In genomic region chr1:183296877-183297383, GRCm38 (mm10) we compare ENCODE assay signal across 8 mouse cellular contexts. TPM values are rescaled to one million over a fixed set of nuclear protein-coding genes. Genes with fewer than 3 reads are reported as not detected.
DNase-seq lines count a peak whose midpoint lies in the region; ATAC-seq and TF ChIP-seq lines count a peak whose summit lies in the region.

TSS of gene Brox (minus strand) at chr1:183297269.

- WGBS in cerebellum, adult 2 months, result 1% methylated on average over 39 of the region's 39 CpGs
- WGBS in forebrain, postnatal 0 days, result 3% methylated on average over 39 of the region's 39 CpGs
- under 1% methylated on average over 39 of the region's 39 CpGs for WGBS in lung, embryonic 15.5 days

- peaks cover 0 to 6% of the 10 kb centered on the region in 2 experiments; a peak in 2 of 4 replicates for H3K36me3 ChIP-seq in MEL (ENCODE audit: control insufficient read depth in 1 of 2, insufficient read depth in 2 of 2, low read length in 2 of 2)
- H3K36me3 ChIP-seq in forebrain, postnatal 0 days (ENCODE audit: insufficient read depth), result peaks cover 18% of the 10 kb centered on the region
- peaks cover 17% of the 10 kb centered on the region for H3K36me3 ChIP-seq in lung, embryonic 15.5 days

- peak; percentile 94 for DNase-seq in MEL (ENCODE audit: low read depth, low spot score)
- peak; percentile 93 to 96 for DNase-seq in cerebellum, adult 2 months
- peak; percentile 95 for DNase-seq in forebrain, postnatal 0 days
- peak; percentile 98 for DNase-seq in heart, postnatal 4 days
- DNase-seq in layer of hippocampus, adult 8-10 months (ENCODE audit: low spot score in 2 of 2), result peak; percentile 87 to 91
- DNase-seq in ovary, adult 18-20 months (ENCODE audit: low spot score), result peak; percentile 85
- DNase-seq in thymus, postnatal 0 days (ENCODE audit: low spot score), result peak; percentile 92

- TF ChIP-seq CTCF in MEL (IDR thresholded peaks at IDR 0.05 in 2 of 3, conservative IDR thresholded peaks at IDR 0.05 in 1 of 3; ENCODE audit: control insufficient read depth in 1 of 3, insufficient read depth in 1 of 3, low read depth in 2 of 3, low read length in 3 of 3, poor library complexity in 1 of 3, severe bottlenecking in 1 of 3), result no peak
- TF ChIP-seq CTCF in cerebellum, adult 2 months (IDR thresholded peaks at IDR 0.05; ENCODE audit: borderline replicate concordance, insufficient read depth, low read depth, low read length), result no peak
- no peak for TF ChIP-seq CTCF in forebrain, postnatal 0 days (IDR thresholded peaks at IDR 0.05; ENCODE audit: low read depth)

- no peak for TF ChIP-seq RAD21 in MEL (IDR thresholded peaks at IDR 0.05; ENCODE audit: low read depth, low read length)

- no peaks in the 10 kb centered on the region for H3K27me3 ChIP-seq in MEL (ENCODE audit: control insufficient read depth in 1 of 2, insufficient read depth in 2 of 2, low read length in 2 of 2)
- no peaks in the 10 kb centered on the region for H3K27me3 ChIP-seq in cerebellum, adult 2 months (ENCODE audit: control insufficient read depth, insufficient read depth, low read length)
- H3K27me3 ChIP-seq in forebrain, postnatal 0 days (ENCODE audit: insufficient read depth, low read length), result no peaks in the 10 kb centered on the region
- H3K27me3 ChIP-seq in lung, embryonic 15.5 days, result no peaks in the 10 kb centered on the region

- no peaks in the 10 kb centered on the region for H3K9me3 ChIP-seq in MEL (replicated peaks; ENCODE audit: insufficient read depth, low read length)
- no peaks in the 10 kb centered on the region for H3K9me3 ChIP-seq in forebrain, postnatal 0 days (ENCODE audit: low read length)
- no peaks in the 10 kb centered on the region for H3K9me3 ChIP-seq in lung, embryonic 15.5 days

- no peaks in the 10 kb centered on the region for H3K4me1 ChIP-seq in MEL (ENCODE audit: control insufficient read depth in 1 of 2, insufficient read depth in 2 of 2, low read length in 2 of 2)
- no peaks in the 10 kb centered on the region for H3K4me1 ChIP-seq in cerebellum, adult 2 months (ENCODE audit: control insufficient read depth, insufficient read depth, low read length)
- no peaks in the 10 kb centered on the region for H3K4me1 ChIP-seq in forebrain, postnatal 0 days (ENCODE audit: insufficient read depth)
- no peaks in the 10 kb centered on the region for H3K4me1 ChIP-seq in lung, embryonic 15.5 days

- peak within 1 kb of the TSS; percentile 74 to 94 for H3K4me3 ChIP-seq in MEL (ENCODE audit: control insufficient read depth in 1 of 2, insufficient read depth in 1 of 2, low read depth in 2 of 2, low read length in 2 of 2)
- H3K4me3 ChIP-seq in cerebellum, adult 2 months (replicated peaks; ENCODE audit: insufficient read depth, low read depth, low read length), result peak within 1 kb of the TSS; percentile 99
- H3K4me3 ChIP-seq in forebrain, postnatal 0 days (ENCODE audit: low read depth, low read length), result peak within 1 kb of the TSS; percentile 53
- peak within 1 kb of the TSS; percentile 51 for H3K4me3 ChIP-seq in lung, embryonic 15.5 days

- peak within 1 kb of the TSS; percentile 50 for H3K4me2 ChIP-seq in forebrain, postnatal 0 days (ENCODE audit: low read depth)
- H3K4me2 ChIP-seq in lung, embryonic 15.5 days, result peak within 1 kb of the TSS; percentile 57

- H3K9ac ChIP-seq in MEL (ENCODE audit: control insufficient read depth, low read depth, low read length, poor library complexity, severe bottlenecking), result peak within 1 kb of the TSS; percentile 72
- H3K9ac ChIP-seq in forebrain, postnatal 0 days, result peak within 1 kb of the TSS; percentile 61
- H3K9ac ChIP-seq in lung, embryonic 15.5 days, result peak within 1 kb of the TSS; percentile 50

- peak in 1 of 2 experiments; percentile 83; a peak in 2 of 4 replicates for TF ChIP-seq POLR2A in MEL (IDR thresholded peaks at IDR 0.05; ENCODE audit: control insufficient read depth in 1 of 2, insufficient read depth in 1 of 2, low read depth in 1 of 2, low read length in 2 of 2, poor library complexity in 1 of 2)
- peak; percentile 62; the same call in 1 of the 2 replicates for TF ChIP-seq POLR2A in cerebellum, adult 2 months (IDR thresholded peaks at IDR 0.05; ENCODE audit: borderline replicate concordance, insufficient read depth, low read length)

- no peak for TF ChIP-seq EP300 in MEL (IDR thresholded peaks at IDR 0.05; ENCODE audit: low read depth in 1 of 2, low read length in 2 of 2)

- ATAC-seq in forebrain, postnatal 0 days, result peak; percentile 96
- ATAC-seq in lung, embryonic 15.5 days (ENCODE audit: borderline replicate concordance, extremely low read depth, low FRiP score, low TSS enrichment), result peak; percentile 90

- peak within 1 kb of the TSS; percentile 68 for H3K27ac ChIP-seq in MEL (ENCODE audit: control insufficient read depth, low read depth, low read length)
- peak within 1 kb of the TSS; percentile 96 for H3K27ac ChIP-seq in cerebellum, adult 2 months (ENCODE audit: insufficient read depth, low read length)
- peak within 1 kb of the TSS; percentile 65 for H3K27ac ChIP-seq in forebrain, postnatal 0 days (ENCODE audit: low read depth, low read length)
- H3K27ac ChIP-seq in lung, embryonic 15.5 days, result peak within 1 kb of the TSS; percentile 80

- peaks cover 10% of the 10 kb centered on the region; the same call in 1 of the 2 replicates for H3K79me2 ChIP-seq in MEL (ENCODE audit: control insufficient read depth, insufficient read depth, low read length, poor library complexity)

TF ChIP-seq in MEL, 35 proteins besides CTCF, POLR2A, EP300 and RAD21:
- TF ChIP-seq MAX (IDR thresholded peaks at IDR 0.05; ENCODE audit: low read length) (peak; percentile 93), MYC (IDR thresholded peaks at IDR 0.05; ENCODE audit: low read depth, low read length) (0 out of 2 replicates have a peak, but pooled peaks have one; percentile 49), POLR2AphosphoS5 (IDR thresholded peaks at IDR 0.05; ENCODE audit: borderline replicate concordance, low read depth, low read length) (no peak), GATA1 (IDR thresholded peaks at IDR 0.05; ENCODE audit: low read depth, low read length) (0 out of 2 replicates have a peak, but pooled peaks have one; percentile 9), TCF12 (IDR thresholded peaks at IDR 0.05; ENCODE audit: low read depth, low read length) (peak; percentile 31; the same call in 1 of the 2 replicates), USF2 (IDR thresholded peaks at IDR 0.05; ENCODE audit: borderline replicate concordance in 1 of 2, insufficient read depth in 1 of 2, low read depth in 1 of 2, low read length in 2 of 2) (peak; percentile 67 to 91; a peak in 3 of 4 replicates), SIN3A (IDR thresholded peaks at IDR 0.05; ENCODE audit: low read length) (peak; percentile 91), BHLHE40 (IDR thresholded peaks at IDR 0.05; ENCODE audit: borderline replicate concordance, low read depth, low read length) (peak; percentile 95), HCFC1 (IDR thresholded peaks at IDR 0.05; ENCODE audit: low read depth, low read length) (peak; percentile 86), ZKSCAN1 (IDR thresholded peaks at IDR 0.05; ENCODE audit: low read depth, low read length) (no peak), NELFE (IDR thresholded peaks at IDR 0.05; ENCODE audit: low read depth, low read length) (peak; percentile 85), CHD1 (IDR thresholded peaks at IDR 0.05; ENCODE audit: low read depth, low read length) (no peak), SMC3 (IDR thresholded peaks at IDR 0.05; ENCODE audit: low read depth, low read length) (no peak), ELF1 (IDR thresholded peaks at IDR 0.05; ENCODE audit: low read depth, low read length) (peak; percentile 87), JUND (IDR thresholded peaks at IDR 0.05; ENCODE audit: low read depth, low read length) (no peak), ETS1 (IDR thresholded peaks at IDR 0.05; ENCODE audit: low read depth, low read length) (peak; percentile 47; the same call in 1 of the 2 replicates), TAL1 (IDR thresholded peaks at IDR 0.05; ENCODE audit: low read length) (peak; percentile 26; the same call in 1 of the 2 replicates), POLR2AphosphoS2 (IDR thresholded peaks at IDR 0.05; ENCODE audit: low read length) (peak; percentile 63), MAZ (IDR thresholded peaks at IDR 0.05; ENCODE audit: low read depth, low read length) (peak; percentile 55; the same call in 1 of the 2 replicates), USF1 (IDR thresholded peaks at IDR 0.05; ENCODE audit: low read depth, low read length) (peak; percentile 97), MXI1 (IDR thresholded peaks at IDR 0.05; ENCODE audit: low read depth, low read length) (peak; percentile 71), TBP (IDR thresholded peaks at IDR 0.05; ENCODE audit: low read depth, low read length) (0 out of 2 replicates have a peak, but pooled peaks have one; percentile 59)

RNA-seq across cellular contexts. Expression of gene Brox, which starts in this region (rescaled TPM):
- 22.9 and 28.4 TPM in 2 replicates for total RNA-seq in MEL (2012; rRNA removed)
- 100 to 1,000 TPM in 1 of 2 experiments, 10 to 100 TPM in 1; 25.4 to 145 TPM for polyA plus RNA-seq in MEL (2012; ENCODE audit: insufficient read depth in 1 of 2, insufficient read length in 2 of 2, low read depth in 1 of 2, low replicate concordance in 2 of 2, missing spikeins in 1 of 2)
- 51.8 and 53.0 TPM in 2 replicates for polyA plus RNA-seq in cerebellum, adult 2 months (2012; rRNA removed)
- 137 and 144 TPM in 2 replicates for total RNA-seq in forebrain, postnatal 0 days (2014; rRNA removed)
- 79.6 and 94.1 TPM in 2 replicates for polyA plus RNA-seq in forebrain, postnatal 0 days (2015; fragmentation: Nextera tagmentation; extraction: Ambion mirVana)
- total RNA-seq in heart, postnatal 4 days (2021), result 10 to 100 TPM; 43.8 to 51.6 TPM
- 10 to 100 TPM; 47.5 to 63.0 (median 56.3) TPM for total RNA-seq in layer of hippocampus, adult 8-10 months (2022)
- 40.5 and 44.5 TPM in 2 replicates for polyA plus RNA-seq in lung, embryonic 15.5 days (2015; fragmentation: Nextera tagmentation; extraction: Ambion mirVana)
- polyA plus RNA-seq in thymus, postnatal 0 days (2015; fragmentation: Nextera tagmentation; extraction: Ambion mirVana), result 55.3 and 63.5 TPM in 2 replicates

Comparison
In these comparisons a context has a peak if more than half of its experiments do, and no peak if none do; other contexts are left out.
1. Peak in every context shown above with its lines: DNase-seq, ATAC-seq, H3K4me3 ChIP-seq and H3K27ac ChIP-seq.